27 mouse cellular contexts compared by ENCODE assay signal in genomic region chr7:110717104-110717503, GRCm38 (mm10).
"Had no signal": no experiment of that assay in that cellular context is flagged by ENCODE, and none has a peak within 500 bp of the region (broad histone marks: within the 10 kb centered on the region; RNA-seq: fewer than 3 reads in every experiment).

No protein-coding gene starts in this region.

- H3K27ac ChIP-seq: embryonic facial prominence, embryonic 10.5 days; embryonic facial prominence, embryonic 12.5 days; embryonic facial prominence, embryonic 13.5 days; embryonic facial prominence, embryonic 15.5 days; forebrain, embryonic 10.5 days; forebrain, embryonic 12.5 days; forebrain, embryonic 13.5 days; forebrain, embryonic 15.5 days had no signal

- ATAC-seq: forebrain, embryonic 13.5 days; forebrain, embryonic 14.5 days; forebrain, embryonic 15.5 days; forebrain, embryonic 16.5 days; forebrain, postnatal 0 days had no signal

- H3K36me3 ChIP-seq: embryonic facial prominence, embryonic 10.5 days; embryonic facial prominence, embryonic 12.5 days; embryonic facial prominence, embryonic 13.5 days; embryonic facial prominence, embryonic 15.5 days; forebrain, embryonic 10.5 days; forebrain, embryonic 12.5 days; forebrain, embryonic 15.5 days had no signal

- H3K4me2 ChIP-seq: embryonic facial prominence, embryonic 12.5 days; embryonic facial prominence, embryonic 13.5 days; embryonic facial prominence, embryonic 15.5 days; forebrain, embryonic 12.5 days; forebrain, embryonic 13.5 days; forebrain, embryonic 15.5 days had no signal

- DNase-seq: cerebellum, adult 9-10 months; cerebellum, adult 9-11 months; cerebellum, postnatal 10 days; cerebellum, postnatal 14 days; cerebellum, postnatal 25 days; cerebellum, postnatal 36 days; embryo, embryonic 11 days; forebrain, postnatal 0 days; gastrocnemius, adult 2 months; gastrocnemius, postnatal 10 days; gastrocnemius, postnatal 14 days; gastrocnemius, postnatal 25 days; gastrocnemius, postnatal 36 days; heart, adult 11 months; heart, adult 18-20 months; heart, adult 2 months had no signal

- H3K4me3 ChIP-seq: embryonic facial prominence, embryonic 10.5 days; embryonic facial prominence, embryonic 12.5 days; embryonic facial prominence, embryonic 13.5 days; embryonic facial prominence, embryonic 15.5 days; erythroblast, embryonic 14.5 days; forebrain, embryonic 10.5 days; forebrain, embryonic 12.5 days; forebrain, embryonic 13.5 days; forebrain, embryonic 15.5 days; gastrocnemius, adult 2 months; heart, adult 2 months had no signal

- H3K9me3 ChIP-seq: embryonic facial prominence, embryonic 10.5 days; embryonic facial prominence, embryonic 12.5 days; embryonic facial prominence, embryonic 13.5 days; embryonic facial prominence, embryonic 15.5 days; forebrain, embryonic 10.5 days; forebrain, embryonic 12.5 days; forebrain, embryonic 15.5 days had no signal

- H3K9ac ChIP-seq: embryonic facial prominence, embryonic 12.5 days; embryonic facial prominence, embryonic 13.5 days; embryonic facial prominence, embryonic 15.5 days; forebrain, embryonic 12.5 days; forebrain, embryonic 13.5 days; forebrain, embryonic 15.5 days; forebrain, postnatal 0 days had no signal

- H3K27me3 ChIP-seq: embryonic facial prominence, embryonic 12.5 days; embryonic facial prominence, embryonic 13.5 days; embryonic facial prominence, embryonic 15.5 days; forebrain, embryonic 12.5 days; forebrain, embryonic 13.5 days; forebrain, embryonic 15.5 days had no signal

- H3K4me1 ChIP-seq: embryonic facial prominence, embryonic 12.5 days; embryonic facial prominence, embryonic 13.5 days; embryonic facial prominence, embryonic 15.5 days; forebrain, embryonic 10.5 days; forebrain, embryonic 12.5 days; forebrain, embryonic 13.5 days; forebrain, embryonic 15.5 days had no signal
